Mouse (Mus musculus) spleen, postnatal 10 days (tissue): ENCODE results near the gene Larp1b.

ENCODE experiments used
- DNase-seq, 2 experiments: peaks; one replicate each; pipeline ENCODE4 v3.0.0; 2021 to 2022; ENCODE audit warnings: low spot score in 2 of 2

The Larp1b gene

DNA sequence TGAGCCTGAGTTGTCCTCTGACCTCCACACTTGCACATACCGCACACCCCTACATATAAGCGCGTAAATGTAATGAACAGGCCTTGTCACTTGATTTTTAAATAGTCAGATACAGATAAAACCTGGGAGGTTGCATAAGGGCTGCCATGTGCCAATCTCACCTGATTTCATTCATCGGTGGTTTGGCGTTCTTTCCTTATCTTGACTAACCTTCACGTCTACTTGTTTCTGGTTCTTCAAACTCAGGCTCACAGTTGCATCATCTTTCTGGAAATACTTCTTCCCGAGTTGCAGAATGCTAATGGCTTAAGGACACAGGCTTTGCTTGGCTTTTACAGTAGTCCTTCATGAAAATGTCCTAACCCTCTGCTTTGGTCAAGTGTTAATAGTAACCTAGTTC lies 71.1 kb downstream of the Larp1b start:
- DNase-seq: no peak

DNA sequence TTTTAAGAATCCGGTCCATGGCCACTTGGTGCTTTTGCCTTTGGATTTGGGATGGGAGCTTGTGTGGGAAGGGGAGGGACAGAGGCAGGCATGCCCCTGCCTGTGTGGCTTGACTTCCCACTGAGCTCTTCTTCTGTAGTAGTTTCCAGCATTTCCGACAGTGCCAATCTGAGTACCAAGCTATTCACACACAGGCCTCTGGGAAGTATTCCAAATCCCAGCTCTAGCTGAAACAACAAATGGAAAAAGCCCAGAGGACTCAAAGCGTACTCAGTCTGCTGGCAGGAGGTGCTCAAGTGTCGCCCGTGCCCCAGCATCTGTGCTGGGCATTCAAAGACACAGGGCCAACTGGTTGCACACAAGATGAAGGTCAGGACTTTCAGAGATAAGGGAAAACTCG lies 72.4 kb downstream of the Larp1b start:
- DNase-seq: no peak

DNA sequence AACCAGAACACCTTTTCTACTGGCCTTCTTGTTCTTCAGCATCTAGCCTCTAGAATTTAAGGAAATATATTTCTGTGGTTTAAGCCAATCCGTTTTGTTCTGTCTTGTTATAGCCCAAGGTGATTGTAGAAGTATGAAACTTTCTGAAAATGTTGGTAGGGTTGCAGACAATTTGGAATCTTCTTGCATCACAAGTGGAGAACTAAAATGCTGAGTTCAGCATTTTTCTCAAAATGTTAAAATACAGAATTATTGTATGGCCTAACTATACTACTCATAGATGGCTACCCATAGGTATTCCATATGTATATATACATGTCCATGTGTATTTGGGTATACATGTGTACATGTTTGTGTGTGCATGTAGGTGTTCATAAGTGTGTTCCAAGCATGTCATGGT lies 81.1 kb downstream of the Larp1b start:
- DNase-seq: no peak

DNA sequence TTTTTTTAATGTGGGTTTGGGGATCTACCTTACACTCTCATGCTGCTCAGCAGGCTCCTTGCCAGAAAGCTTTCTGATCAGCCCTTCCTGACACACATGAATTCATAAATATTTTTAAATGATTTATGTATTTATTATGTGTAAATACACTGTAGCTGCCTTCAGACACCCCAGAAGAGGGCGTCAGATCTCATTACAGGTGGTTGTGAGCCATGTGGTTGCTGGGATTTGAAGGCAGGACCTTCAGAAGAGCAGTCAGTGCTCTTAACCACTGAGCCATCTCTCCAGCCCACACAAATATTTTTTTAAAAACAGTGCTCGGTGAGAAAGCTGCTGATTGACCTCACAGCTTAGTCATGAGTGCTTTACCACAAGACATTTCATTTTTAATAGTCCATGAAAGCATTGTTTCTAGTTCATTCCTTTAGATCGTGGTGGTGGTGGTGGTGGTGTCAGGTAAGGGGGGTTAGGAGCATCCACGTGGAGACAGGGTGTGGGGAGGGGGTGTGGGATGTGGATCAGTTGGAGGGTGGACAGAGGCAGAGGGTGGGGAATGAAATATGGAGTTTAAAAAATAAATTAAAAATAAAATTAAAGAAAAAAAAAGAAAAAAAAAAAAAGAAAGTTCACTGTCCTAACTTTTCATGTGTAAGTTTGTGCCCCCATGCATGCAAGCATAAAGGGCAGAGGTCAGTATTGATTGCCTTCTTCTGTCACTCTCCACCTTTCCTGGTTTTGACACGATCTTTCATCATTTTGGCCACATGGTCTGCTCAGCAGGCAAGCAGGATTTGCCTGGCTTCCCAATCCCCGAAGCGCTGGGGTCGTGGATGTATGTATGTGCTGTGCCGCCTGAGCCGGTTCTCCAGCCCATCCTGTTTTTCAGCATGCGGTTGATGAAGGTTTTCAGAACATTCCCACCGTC lies 81.9 kb downstream of the Larp1b start:
- DNase-seq: no peak

DNA sequence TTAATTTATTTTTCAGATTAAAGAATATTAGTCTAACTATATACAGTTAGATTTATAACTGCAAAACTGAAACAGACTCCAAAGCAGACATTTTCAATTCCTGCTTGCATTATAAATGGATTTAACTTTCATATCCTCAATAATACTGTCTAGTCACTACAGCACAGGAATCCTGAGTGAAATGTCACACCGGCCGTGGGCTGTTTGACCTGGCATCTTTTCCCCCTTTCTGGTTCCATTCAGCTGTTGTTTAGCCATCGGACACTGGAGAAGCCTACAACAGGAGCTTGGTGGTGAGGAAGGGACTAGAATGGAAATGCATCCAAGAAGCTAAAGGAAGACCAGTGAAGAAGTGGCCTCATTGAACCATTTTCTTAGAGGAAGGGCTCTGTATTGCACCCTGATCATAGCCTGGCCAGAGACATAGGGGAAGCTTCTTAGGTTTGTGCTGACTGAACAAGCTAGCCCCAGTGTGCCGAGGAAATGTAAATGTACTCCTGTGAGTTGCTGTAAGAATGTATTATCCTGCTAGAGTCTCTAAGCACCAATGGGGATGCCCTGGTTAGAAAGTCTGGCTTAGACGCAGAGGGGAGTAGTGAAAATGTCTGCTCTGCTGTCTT lies 88.8 kb downstream of the Larp1b start:
- no peak for DNase-seq

DNA sequence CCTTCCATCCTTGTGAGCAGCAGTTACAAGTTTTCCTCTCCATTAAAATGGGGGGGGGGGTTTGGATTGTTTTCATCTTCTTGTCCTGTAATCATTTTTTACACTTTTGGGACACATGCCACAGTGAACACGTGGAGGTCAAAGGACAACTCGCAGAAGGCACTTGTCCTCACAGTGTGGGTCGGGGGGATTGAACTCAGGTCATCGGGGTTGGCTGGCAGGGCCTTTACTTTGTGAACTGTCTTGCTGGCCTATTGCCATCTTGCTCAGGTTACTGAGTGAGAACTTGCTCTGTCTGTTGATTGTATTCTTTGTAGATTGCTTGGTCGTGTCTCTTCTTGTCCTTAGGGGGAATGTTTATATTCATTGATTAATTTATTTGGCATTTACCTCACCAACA lies 91.6 kb downstream of the Larp1b start:
- no peak for DNase-seq

DNA sequence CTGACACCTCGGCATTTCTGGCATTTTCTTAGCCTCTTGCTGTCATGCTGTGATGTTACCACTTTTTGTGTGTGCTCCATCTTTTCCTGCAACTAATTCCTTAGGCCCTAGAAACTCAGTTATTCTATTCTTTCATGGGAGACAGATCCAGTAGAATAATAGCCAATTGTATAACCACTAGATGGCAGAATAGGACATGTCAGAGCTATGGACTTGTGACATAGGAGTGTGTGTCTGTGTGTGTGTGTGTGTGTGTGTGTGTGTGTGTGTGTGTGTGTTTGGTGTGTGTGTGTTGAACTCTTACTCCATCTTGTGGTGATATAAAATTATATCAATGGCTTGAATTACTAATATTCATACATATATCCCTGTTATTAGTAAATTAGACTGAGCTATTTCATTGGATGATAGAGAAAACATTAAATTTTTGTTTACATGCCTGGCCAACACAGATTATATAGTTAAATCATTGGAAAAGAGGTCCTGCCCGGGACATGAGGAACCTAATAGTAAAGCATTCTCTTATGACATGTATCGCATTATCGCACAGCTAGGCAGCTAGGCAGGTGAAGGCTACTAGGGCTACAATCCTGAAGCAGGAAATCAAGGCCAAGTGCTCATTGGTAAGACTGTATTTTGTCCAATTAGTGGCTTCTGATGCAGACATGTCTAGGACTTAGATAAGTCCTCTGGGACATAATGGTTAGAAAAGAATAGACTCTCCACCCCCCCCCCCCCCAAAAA lies 92.7 kb downstream of the Larp1b start:
- DNase-seq: peak in 1 of 2 experiments; percentile 30

DNA sequence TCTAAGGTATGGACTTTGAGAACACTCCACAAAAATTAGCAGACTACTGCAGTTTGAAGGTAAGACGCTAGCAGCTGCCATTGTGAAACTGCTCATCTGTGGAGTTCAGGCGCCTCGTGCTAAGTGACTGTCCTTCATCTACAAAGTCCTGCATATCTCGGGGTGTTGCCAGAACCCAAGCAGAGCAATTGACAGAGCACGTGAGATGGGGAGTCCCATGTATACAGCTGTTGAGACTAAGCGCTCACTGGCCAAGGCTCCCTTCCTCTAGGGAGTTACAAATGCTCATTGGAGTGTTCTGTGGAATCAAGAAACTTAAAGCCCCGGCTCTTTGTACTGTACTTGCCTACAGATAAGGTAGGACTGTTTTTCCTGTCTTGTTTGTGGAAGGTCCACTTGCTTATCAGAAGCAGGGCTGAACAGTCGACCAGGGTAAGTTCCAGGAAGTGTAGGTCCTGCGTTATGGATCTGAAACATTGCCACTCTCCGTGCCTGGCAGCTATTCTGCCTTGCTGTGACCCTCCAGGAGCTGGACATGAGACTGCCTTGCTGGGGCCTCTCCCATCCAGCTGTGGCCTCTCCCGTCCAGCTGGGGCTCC lies 94.2 kb downstream of the Larp1b start:
- no peak for DNase-seq

DNA sequence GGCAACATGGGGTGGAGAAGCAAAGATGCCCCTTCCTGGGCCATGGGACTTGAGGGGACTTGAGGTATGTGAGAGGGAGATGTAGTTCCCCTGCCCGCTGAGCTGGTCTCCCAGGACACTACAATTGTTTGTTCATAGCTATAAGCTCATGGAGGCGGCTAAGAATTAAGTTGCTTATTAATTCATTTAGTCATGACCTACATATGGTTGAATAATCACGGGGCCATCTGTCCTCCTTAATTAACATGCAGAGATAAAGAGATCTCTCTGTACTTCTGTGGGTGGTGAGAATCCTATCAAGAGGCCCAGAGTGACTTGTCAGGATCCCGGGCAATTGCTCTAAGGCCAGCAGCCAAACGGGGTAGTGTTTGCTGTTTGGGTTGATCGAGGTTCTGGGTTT lies 98.2 kb downstream of the Larp1b start:
- DNase-seq: no peak

DNA sequence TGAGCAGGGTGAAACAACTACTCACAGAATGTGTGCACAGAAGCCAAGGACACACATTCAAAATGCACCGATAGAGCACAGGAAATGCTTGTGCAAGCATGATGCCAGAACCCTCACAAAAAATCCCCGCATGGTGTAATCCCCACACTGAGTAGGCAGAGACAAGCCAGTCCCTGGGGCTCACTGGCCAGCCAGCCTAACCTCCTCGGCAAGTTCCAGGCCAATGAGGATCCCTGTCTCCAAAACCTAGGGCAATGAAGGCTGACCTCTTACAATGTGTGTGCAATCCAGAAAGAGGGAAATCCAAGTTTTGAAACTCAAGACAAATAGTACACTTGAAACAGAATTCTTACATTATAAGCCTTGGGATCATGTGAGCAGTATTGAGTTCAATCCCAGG lies 103.7 kb downstream of the Larp1b start:
- DNase-seq: no peak

DNA sequence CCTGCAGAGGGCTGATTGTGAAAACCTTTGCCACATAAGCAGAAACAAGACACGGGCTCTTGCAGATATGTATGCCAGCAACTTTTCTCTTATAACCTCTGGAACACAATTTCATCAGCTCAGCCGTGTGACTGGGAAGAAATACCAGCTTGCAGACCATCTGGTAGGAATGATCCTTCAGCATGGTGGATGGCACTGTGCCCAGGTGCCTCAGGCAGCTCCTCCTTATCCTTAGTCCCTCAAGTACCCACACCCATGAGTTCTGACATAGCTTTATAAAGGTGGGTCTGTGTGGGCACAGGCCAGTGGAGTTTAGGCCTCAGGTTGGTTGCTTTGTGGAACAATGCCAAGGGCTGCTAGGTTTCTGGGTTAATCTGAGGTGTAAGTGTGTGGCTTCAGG lies 108.8 kb downstream of the Larp1b start:
- no peak for DNase-seq

DNA sequence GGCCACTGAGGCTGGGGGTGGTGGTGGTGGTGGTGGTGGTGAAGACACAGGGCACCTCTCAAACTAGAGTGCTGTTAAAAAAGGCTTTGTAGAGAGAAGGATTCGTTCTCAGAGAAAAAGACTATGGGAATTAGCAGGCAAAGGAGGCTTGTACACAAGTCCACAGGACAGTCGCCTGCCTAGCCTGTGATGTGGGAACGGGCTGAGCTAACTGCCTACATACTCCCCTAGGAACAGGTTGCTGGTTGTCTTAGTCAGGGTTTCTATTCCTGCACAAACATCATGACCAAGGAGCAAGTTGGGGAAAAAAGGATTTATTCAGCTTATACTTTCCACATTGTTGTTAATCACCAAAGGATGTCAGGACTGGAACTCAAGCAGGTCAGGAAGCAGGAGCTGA lies 109.6 kb downstream of the Larp1b start:
- DNase-seq: no peak

DNA sequence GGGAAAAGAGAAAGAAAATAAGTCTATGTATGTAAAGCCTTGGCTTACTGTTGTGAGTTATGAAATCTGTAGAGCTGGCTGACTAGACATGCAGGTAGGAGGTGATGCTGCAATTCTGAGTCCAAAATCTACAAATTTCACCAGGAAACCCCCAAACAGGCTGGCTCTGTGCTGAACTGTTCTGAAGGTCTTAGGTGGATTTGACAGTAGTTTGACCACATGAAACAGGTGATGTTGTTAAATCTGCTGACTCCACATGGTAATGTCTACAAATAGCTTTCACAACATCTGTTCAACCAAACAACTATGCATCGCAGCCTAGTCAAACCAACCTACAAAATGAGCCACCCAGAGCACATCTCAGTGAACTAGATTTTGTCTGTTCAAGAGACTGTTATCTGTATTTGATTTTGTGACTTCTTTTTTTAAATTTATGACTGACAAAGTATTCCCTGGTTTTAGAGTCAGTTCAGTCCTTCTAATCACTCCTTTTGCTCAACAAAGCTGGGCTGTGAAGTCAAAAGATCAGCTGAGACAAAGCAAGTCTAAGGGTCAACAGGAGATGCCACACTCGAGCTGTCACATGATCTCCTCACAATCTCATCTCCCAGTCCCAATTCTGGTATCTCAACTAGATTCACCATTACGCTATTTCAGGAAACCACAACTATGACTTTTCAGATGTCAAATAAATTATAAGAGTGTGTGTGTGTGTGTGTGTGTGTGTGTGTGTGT lies 112.4 kb downstream of the Larp1b start:
- DNase-seq: no peak

DNA sequence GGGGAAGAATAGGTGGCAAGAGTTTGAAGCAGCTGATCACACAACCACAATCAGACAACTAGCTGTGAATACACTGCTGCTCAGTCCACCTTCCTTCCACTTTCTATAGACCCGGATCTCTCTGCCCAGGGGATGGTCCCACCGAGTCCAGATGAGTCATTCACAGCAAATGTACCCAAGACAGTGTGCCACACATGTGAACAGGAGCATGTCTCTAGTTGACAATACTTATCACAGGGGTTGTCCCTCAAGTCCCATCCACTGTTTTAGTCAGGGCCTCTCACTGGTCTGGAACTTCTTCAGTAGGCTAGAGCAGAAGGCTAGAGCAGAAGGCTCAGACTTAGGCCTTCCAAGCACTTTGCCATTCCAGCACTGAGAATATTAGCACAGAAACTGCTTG lies 113.1 kb downstream of the Larp1b start:
- no peak for DNase-seq

DNA sequence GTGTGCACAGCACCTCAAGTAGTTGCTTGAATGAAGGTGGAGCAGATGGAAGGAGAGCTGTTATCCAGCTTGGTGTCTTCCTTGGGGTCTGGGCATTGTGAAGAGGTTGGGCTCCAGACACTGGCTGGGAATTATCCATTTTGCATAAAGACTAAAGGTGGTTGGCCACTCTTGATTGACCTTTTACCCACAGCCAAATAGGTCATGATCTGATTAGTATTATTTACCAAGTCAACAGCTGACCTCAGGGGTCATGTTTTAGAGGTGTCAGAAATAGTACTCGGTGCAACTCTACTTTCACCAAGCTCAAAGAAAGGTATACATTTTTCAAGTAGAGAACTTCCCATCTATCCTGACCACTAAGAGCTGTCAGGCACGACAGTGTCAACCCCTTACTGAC lies 115.7 kb downstream of the Larp1b start:
- DNase-seq: no peak

DNA sequence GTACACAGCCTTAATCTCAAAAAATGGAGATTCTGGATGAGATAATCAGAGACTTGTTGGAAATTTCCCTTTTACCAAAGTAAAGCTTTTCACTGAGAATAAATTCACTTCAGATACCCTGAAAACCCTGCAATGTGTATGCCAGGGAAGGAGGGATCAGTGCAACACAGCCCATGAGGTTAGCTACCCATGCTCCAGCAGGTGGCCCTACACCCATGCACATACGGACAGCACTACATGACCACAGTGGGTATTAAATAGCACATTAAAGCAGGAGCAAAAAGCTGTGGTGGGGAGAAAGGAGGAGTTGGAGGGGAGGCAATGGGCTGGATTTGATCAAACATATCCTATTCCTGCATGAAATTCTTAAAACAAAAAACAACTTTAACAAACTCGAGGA lies 120.9 kb downstream of the Larp1b start:
- no peak for DNase-seq

DNA sequence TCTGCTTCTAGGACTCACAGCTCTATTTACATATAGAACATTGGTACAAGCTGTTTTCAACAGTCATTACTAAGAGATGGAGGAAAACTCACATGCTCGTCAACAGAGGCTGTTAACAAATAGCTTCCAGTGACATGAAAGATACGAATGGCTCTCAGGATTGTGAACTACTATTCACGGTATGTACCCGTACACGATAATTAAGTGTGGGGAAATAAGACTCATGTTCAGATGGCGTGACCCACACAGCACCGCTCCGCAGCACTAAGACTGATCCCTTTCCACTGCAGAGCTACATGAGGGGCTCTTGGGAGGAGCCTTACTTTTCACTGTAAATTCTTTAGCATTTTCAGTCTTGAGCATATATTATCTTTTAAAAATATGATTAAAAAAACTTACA lies 125.7 kb downstream of the Larp1b start:
- no peak for DNase-seq

DNA sequence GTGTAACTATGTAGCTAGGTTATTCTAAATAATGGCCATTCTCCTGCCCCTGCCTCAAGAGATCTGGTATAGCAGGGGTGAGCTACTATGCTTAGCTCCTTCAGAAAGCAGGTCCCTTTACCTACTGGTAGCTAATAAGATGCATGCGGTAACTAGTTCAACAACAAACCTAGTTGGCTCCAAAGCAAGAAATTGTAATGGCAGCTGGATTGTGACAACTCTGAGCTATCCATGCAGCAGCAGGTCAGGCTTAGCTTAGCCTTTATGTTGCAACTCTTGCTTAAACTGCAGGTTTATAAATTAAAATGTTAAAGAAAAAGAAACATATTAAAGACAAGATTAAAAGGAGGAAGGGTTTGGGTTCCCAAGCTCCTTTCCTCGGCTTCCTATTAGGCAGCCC lies 129.0 kb downstream of the Larp1b start:
- no peak for DNase-seq

DNA sequence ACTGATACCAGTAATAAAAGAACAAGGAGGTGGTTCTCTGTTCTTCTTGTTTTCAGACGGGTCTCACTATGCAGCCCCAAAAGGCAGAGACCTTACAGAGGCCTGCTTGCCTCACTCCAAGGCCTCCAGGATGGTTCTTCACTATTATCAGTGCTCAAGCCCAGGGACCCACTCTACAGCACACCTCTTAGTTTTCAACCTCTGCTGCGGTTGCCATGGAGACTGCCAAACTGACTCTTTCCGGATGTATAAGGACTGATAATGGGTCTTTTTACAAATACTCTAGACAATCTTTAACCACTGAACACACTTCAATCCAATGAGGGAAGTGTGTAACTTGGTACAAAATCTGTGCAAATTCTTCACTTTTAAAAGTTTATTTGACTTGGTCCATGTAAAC lies 131.1 kb downstream of the Larp1b start:
- DNase-seq: peak in 1 of 2 experiments; percentile 23

DNA sequence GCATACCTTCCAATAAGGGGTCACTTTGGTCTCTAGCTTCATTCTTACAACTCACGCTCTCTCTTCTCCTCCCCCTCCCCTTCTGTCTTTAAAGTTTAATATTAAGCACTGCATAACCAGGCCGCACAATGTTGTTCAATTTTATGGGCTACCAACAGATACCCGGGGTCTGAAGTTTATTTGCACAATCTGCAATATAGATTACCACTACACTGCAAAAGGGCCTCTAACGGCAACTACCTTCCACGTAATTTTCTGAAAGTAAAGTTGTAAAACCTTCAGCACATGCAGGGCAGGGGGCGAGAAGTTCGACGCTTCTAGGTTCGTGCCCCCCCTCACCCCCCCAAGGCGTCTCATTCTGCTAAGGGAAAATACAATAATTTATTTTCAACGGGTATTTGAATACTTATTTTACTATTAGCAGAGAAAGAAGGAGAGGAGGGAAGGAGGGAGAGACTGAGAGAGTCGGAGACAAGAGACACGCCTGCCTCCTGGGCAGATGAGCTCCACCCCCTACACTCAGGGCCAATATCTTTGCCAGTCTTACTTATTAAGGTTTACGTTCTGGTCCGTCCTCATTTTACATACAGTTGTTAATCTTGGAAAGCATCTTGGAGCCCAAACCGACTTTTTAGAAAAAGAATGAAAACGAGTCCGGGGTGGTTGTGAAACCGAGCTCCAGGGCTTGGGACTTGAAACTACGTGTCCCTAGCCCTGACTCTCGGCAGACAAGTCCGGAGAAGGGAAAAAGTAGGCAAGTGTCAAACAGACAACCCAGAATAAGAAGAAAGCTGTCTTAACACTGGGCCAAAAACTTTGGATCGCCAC lies 132.1 kb downstream of the Larp1b start:
- DNase-seq: peak; percentile 45 to 56

DNA sequence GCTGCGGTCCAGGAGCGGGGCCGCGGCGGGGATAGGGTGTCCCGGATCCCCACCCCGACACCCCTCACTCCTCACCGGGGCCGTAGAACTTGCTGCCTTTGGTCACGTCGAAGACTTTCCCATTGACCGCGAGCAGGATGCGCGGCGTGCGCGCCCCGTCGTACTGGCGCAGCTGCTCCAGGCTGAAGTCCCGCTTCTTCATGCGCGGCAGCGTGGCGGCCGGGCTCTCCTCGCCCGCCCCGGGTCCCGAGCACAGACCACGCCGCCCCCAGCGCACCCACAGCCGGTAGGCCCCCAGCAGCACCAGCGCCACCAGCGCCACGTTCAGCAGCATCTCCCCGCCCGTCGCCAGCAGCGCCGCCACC lies 132.9 kb downstream of the Larp1b start:
- DNase-seq: no peak
